Mouse (Mus musculus): ENCODE measurements at regions not wholly inside any gene's neighbourhood (a gene's known extent, or its start where the extent isn't known, plus 50 kb on each side); places are given as distances from the start of the nearest gene placed in this dataset.

DNA sequence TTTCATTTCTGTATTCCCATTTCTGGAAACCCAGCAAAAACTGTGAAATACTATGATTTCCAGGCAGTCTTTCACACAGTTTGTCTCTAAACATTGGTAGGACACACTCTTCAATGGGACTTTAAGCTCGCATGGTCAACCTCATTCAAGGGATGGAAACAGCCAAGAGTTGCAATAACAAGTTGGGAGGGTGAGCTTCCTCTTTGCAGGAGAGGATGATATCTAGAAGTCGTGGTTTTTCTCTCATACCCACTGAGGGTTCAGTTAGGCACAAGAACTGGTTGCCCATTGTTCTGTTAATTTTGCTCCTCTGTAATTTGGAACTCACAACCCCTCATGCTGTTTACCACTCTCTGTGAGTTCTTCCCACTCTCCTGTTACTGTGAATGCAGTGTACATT is 290.5 kb downstream of the Satb1 start:
- no peak for TF ChIP-seq CTCF (IDR thresholded peaks at IDR 0.05; ENCODE audit: extremely low read depth, insufficient read depth, low read length)
- TF ChIP-seq POLR2A (IDR thresholded peaks at IDR 0.05; ENCODE audit: extremely low read depth, insufficient read depth, low read length): no peak

Measured in cortical plate, adult 2 months (tissue).